Mouse (Mus musculus) midbrain, embryonic 15.5 days (tissue): ENCODE data around the gene Vav3. TPM values are rescaled to one million over a fixed set of nuclear protein-coding genes. Genes with fewer than 3 reads are reported as not detected.

Experiments used
- ATAC-seq: fragments of 200-750 bp; cut with Nextera tagmentation; replicated peaks from 2 replicates; pipeline ENCODE4 v1.8.0; 2017; ENCODE audit warnings: moderate TSS enrichment
- H3K27ac ChIP-seq: fragments of 300-500 bp; sonication (generic); 2 replicates; pipeline ENCODE4 v1.5.1; 2015; ENCODE audit warnings: mild to moderate bottlenecking, inconsistent platforms
- H3K27me3 ChIP-seq: fragments of 300-500 bp; sonication (generic); replicated peaks from 2 replicates; pipeline ENCODE4 v1.6.1; 2015; ENCODE audit warnings: inconsistent platforms
- H3K36me3 ChIP-seq: fragments of 300-500 bp; sonication (generic); replicated peaks from 2 replicates; pipeline ENCODE4 v1.6.1; 2015; ENCODE audit warnings: inconsistent platforms
- H3K4me1 ChIP-seq: fragments of 300-500 bp; sonication (generic); 2 replicates; pipeline ENCODE4 v1.6.1; 2015; ENCODE audit warnings: inconsistent platforms
- H3K4me2 ChIP-seq: fragments of 300-500 bp; sonication (generic); 2 replicates; pipeline ENCODE4 v1.6.1; 2015; ENCODE audit warnings: inconsistent platforms, mild to moderate bottlenecking, moderate library complexity
- H3K4me3 ChIP-seq: fragments of 300-500 bp; sonication (generic); 2 replicates; pipeline ENCODE4 v1.5.1; 2015; ENCODE audit warnings: mild to moderate bottlenecking, inconsistent platforms
- H3K9ac ChIP-seq: fragments of 300-500 bp; sonication (generic); 2 replicates; pipeline ENCODE4 v1.6.1; 2015; ENCODE audit warnings: mild to moderate bottlenecking, inconsistent platforms
- H3K9me3 ChIP-seq: fragments of 300-500 bp; sonication (generic); 2 replicates; pipeline ENCODE4 v1.6.1; 2016; ENCODE audit warnings: inconsistent platforms
- WGBS: fragments of 180-500 bp; shearing (Covaris S2); methylation state at CpG from one replicate; pipeline ENCODE4 v1.1.7; 2015; ENCODE audit warnings: mixed read lengths; 5-methylcytosine and 5-hydroxymethylcytosine counted together
- polyA plus RNA-seq: library from polyadenylated mRNA; unstranded; fragments of >200 nt; fragmentation: Nextera tagmentation; extraction: Ambion mirVana; gene quantifications from 2 replicates; pipeline ENCODE4 v1.2.1, GENCODE M21; 2015

Vav3 gene
- polyA plus RNA-seq, 1 experiment from 2014 or later: 24.3 TPM

GRCm38 (mm10) chr3:109573549-109574146 lies 233.2 kb downstream of the Vav3 start:
- Histone ChIP-seq H3K27ac (no peak overlapping the region), H3K9ac (no peak overlapping the region), H3K4me2 (no peak overlapping the region), H3K4me3 (no peak overlapping the region), H3K9me3 (no peaks in the 10 kb centered on the region), H3K27me3 (no peaks in the 10 kb centered on the region), H3K36me3 (no peaks in the 10 kb centered on the region), H3K4me1 (0 out of 2 replicates have a peak, but pooled peaks cover 3% of the 10 kb centered on the region)
- WGBS: 75% methylated on average over 10 of the region's 10 CpGs
- ATAC-seq: no peak

- Histone ChIP-seq H3K4me3 (no peak overlapping the region), H3K27ac (no peak overlapping the region), H3K36me3 (no peaks in the 10 kb centered on the region), H3K9ac (no peak overlapping the region), H3K9me3 (no peaks in the 10 kb centered on the region), H3K4me2 (no peak overlapping the region), H3K4me1 (no peaks in the 10 kb centered on the region), H3K27me3 (no peaks in the 10 kb centered on the region)
- 84% methylated on average over 6 of the region's 6 CpGs for WGBS
- no peak for ATAC-seq
Measured at GRCm38 (mm10) chr3:109574161-109574560, 233.7 kb downstream of the Vav3 start.

- no peak overlapping the region for H3K4me3 ChIP-seq
- 90% methylated on average over 3 of the region's 3 CpGs for WGBS
- ATAC-seq: no peak
- H3K9me3 ChIP-seq: no peaks in the 10 kb centered on the region
- no peak overlapping the region for H3K4me2 ChIP-seq
- no peaks in the 10 kb centered on the region for H3K27me3 ChIP-seq
- H3K27ac ChIP-seq: no peak overlapping the region
- H3K4me1 ChIP-seq: no peaks in the 10 kb centered on the region
- H3K9ac ChIP-seq: no peak overlapping the region
- no peaks in the 10 kb centered on the region for H3K36me3 ChIP-seq
Measured at GRCm38 (mm10) chr3:109578347-109578746, 237.9 kb downstream of the Vav3 start.

- H3K4me2 ChIP-seq: no peak overlapping the region
- ATAC-seq: no peak
- H3K4me1 ChIP-seq: no peaks in the 10 kb centered on the region
- no peak overlapping the region for H3K27ac ChIP-seq
- no peaks in the 10 kb centered on the region for H3K9me3 ChIP-seq
- no peak overlapping the region for H3K9ac ChIP-seq
- 92% methylated on average over 7 of the region's 7 CpGs for WGBS
- no peak overlapping the region for H3K4me3 ChIP-seq
- no peaks in the 10 kb centered on the region for H3K36me3 ChIP-seq
- H3K27me3 ChIP-seq: no peaks in the 10 kb centered on the region
Measured at GRCm38 (mm10) chr3:109578983-109579382, 238.5 kb downstream of the Vav3 start.

- H3K9ac ChIP-seq: no peak overlapping the region
- no peak overlapping the region for H3K4me2 ChIP-seq
- no peaks in the 10 kb centered on the region for H3K36me3 ChIP-seq
- no peak overlapping the region for H3K27ac ChIP-seq
- no peaks in the 10 kb centered on the region for H3K9me3 ChIP-seq
- no peak overlapping the region for H3K4me3 ChIP-seq
- no peak for ATAC-seq
- H3K27me3 ChIP-seq: no peaks in the 10 kb centered on the region
- H3K4me1 ChIP-seq: no peaks in the 10 kb centered on the region
Measured at GRCm38 (mm10) chr3:109585946-109586345, 245.5 kb downstream of the Vav3 start.

GRCm38 (mm10) chr3:109592970-109593369 lies 252.5 kb downstream of the Vav3 start:
- Histone ChIP-seq H3K4me2 (no peak overlapping the region), H3K27ac (no peak overlapping the region), H3K4me1 (no peaks in the 10 kb centered on the region), H3K9me3 (no peaks in the 10 kb centered on the region), H3K9ac (no peak overlapping the region), H3K27me3 (no peaks in the 10 kb centered on the region), H3K36me3 (no peaks in the 10 kb centered on the region), H3K4me3 (no peak overlapping the region)
- WGBS: 72% methylated on average over 6 of the region's 6 CpGs
- ATAC-seq: no peak

- H3K4me1 ChIP-seq: no peaks in the 10 kb centered on the region
- no peak overlapping the region for H3K4me3 ChIP-seq
- ATAC-seq: no peak
- no peak overlapping the region for H3K9ac ChIP-seq
- no peaks in the 10 kb centered on the region for H3K9me3 ChIP-seq
- WGBS: 75% methylated on average over 3 of the region's 3 CpGs
- no peaks in the 10 kb centered on the region for H3K36me3 ChIP-seq
- H3K4me2 ChIP-seq: no peak overlapping the region
- H3K27me3 ChIP-seq: no peaks in the 10 kb centered on the region
- H3K27ac ChIP-seq: no peak overlapping the region
Measured at GRCm38 (mm10) chr3:109596084-109596483, 255.6 kb downstream of the Vav3 start.

GRCm38 (mm10) chr3:109600699-109601451 lies 260.4 kb downstream of the Vav3 start:
- no peak for ATAC-seq
- 93% methylated on average over 4 of the region's 4 CpGs for WGBS

GRCm38 (mm10) chr3:109602753-109603152 lies 262.3 kb downstream of the Vav3 start:
- H3K4me3 ChIP-seq: no peak overlapping the region
- no peak for ATAC-seq
- H3K27me3 ChIP-seq: no peaks in the 10 kb centered on the region
- no peaks in the 10 kb centered on the region for H3K4me1 ChIP-seq
- 82% methylated on average over 1 of the region's 1 CpGs for WGBS
- no peak overlapping the region for H3K27ac ChIP-seq
- no peak overlapping the region for H3K9ac ChIP-seq
- H3K4me2 ChIP-seq: no peak overlapping the region
- no peaks in the 10 kb centered on the region for H3K9me3 ChIP-seq
- H3K36me3 ChIP-seq: no peaks in the 10 kb centered on the region

More at GRCm38 (mm10) chr3:109600699-109601451, 260.4 kb downstream of the Vav3 start:
- H3K4me1 ChIP-seq: no peaks in the 10 kb centered on the region
- no peak overlapping the region for H3K27ac ChIP-seq
- H3K4me3 ChIP-seq: no peak overlapping the region
- no peak overlapping the region for H3K4me2 ChIP-seq
- no peaks in the 10 kb centered on the region for H3K27me3 ChIP-seq
- H3K9me3 ChIP-seq: no peaks in the 10 kb centered on the region
- no peak overlapping the region for H3K9ac ChIP-seq
- no peaks in the 10 kb centered on the region for H3K36me3 ChIP-seq

- Histone ChIP-seq H3K9me3 (no peaks in the 10 kb centered on the region), H3K27ac (no peak overlapping the region), H3K4me2 (no peak overlapping the region), H3K4me3 (no peak overlapping the region), H3K36me3 (no peaks in the 10 kb centered on the region), H3K9ac (no peak overlapping the region), H3K4me1 (no peaks in the 10 kb centered on the region), H3K27me3 (no peaks in the 10 kb centered on the region)
- WGBS: 82% methylated on average over 2 of the region's 2 CpGs
- ATAC-seq: no peak
Measured at GRCm38 (mm10) chr3:109606121-109606520, 265.7 kb downstream of the Vav3 start.

- Histone ChIP-seq H3K9me3 (no peaks in the 10 kb centered on the region), H3K4me1 (no peaks in the 10 kb centered on the region), H3K27ac (no peak overlapping the region), H3K4me2 (no peak overlapping the region), H3K27me3 (no peaks in the 10 kb centered on the region), H3K4me3 (no peak overlapping the region), H3K9ac (no peak overlapping the region), H3K36me3 (no peaks in the 10 kb centered on the region)
- WGBS: 69% methylated on average over 3 of the region's 3 CpGs
- no peak for ATAC-seq
Measured at GRCm38 (mm10) chr3:109621721-109622120, 281.3 kb downstream of the Vav3 start.

GRCm38 (mm10) chr3:109622361-109622760 lies 281.9 kb downstream of the Vav3 start:
- Histone ChIP-seq H3K27ac (no peak overlapping the region), H3K4me3 (no peak overlapping the region), H3K27me3 (no peaks in the 10 kb centered on the region), H3K9me3 (no peaks in the 10 kb centered on the region), H3K4me1 (no peaks in the 10 kb centered on the region), H3K4me2 (no peak overlapping the region), H3K9ac (no peak overlapping the region), H3K36me3 (no peaks in the 10 kb centered on the region)
- WGBS: 52% methylated on average over 1 of the region's 1 CpGs
- no peak for ATAC-seq

- H3K27me3 ChIP-seq: no peaks in the 10 kb centered on the region
- H3K9ac ChIP-seq: no peak overlapping the region
- H3K36me3 ChIP-seq: no peaks in the 10 kb centered on the region
- no peaks in the 10 kb centered on the region for H3K9me3 ChIP-seq
- H3K4me3 ChIP-seq: no peak overlapping the region
- no peak for ATAC-seq
- no peaks in the 10 kb centered on the region for H3K4me1 ChIP-seq
- WGBS: 74% methylated on average over 1 of the region's 1 CpGs
- no peak overlapping the region for H3K27ac ChIP-seq
- H3K4me2 ChIP-seq: no peak overlapping the region
Measured at GRCm38 (mm10) chr3:109622816-109623215, 282.4 kb downstream of the Vav3 start.
